Mouse (Mus musculus) stomach, postnatal 0 days (tissue): Measurements from ENCODE around the gene Trmt44.

Experiments
- CTCF ChIP-seq: IDR thresholded peaks from 2 replicates; pipeline ENCODE4 v1.5.1; 2016; ENCODE audit warnings: antibody characterized with exemption, low read depth, mild to moderate bottlenecking, moderate library complexity
- EP300 ChIP-seq: optimal IDR thresholded peaks from 2 replicates; pipeline ENCODE3; 2016; ENCODE audit warnings: antibody characterized with exemption

- TF ChIP-seq CTCF (no peak), EP300 (no peak)
Measured at GRCm38 (mm10) chr5:35556393-35556792, 18.5 kb downstream of the Trmt44 start.
